Mouse (Mus musculus) kidney, adult 18-20 months (tissue): ENCODE data around the gene H2-T24.
"Not testable (repeated sequence)": the region's sequence is repeated elsewhere in the genome, so short reads cannot be mapped to it uniquely, and the experiment has no call there.

Source experiments
- DNase-seq: peaks from one replicate; pipeline ENCODE4 v3.0.0; 2021

The H2-T24 gene

DNA sequence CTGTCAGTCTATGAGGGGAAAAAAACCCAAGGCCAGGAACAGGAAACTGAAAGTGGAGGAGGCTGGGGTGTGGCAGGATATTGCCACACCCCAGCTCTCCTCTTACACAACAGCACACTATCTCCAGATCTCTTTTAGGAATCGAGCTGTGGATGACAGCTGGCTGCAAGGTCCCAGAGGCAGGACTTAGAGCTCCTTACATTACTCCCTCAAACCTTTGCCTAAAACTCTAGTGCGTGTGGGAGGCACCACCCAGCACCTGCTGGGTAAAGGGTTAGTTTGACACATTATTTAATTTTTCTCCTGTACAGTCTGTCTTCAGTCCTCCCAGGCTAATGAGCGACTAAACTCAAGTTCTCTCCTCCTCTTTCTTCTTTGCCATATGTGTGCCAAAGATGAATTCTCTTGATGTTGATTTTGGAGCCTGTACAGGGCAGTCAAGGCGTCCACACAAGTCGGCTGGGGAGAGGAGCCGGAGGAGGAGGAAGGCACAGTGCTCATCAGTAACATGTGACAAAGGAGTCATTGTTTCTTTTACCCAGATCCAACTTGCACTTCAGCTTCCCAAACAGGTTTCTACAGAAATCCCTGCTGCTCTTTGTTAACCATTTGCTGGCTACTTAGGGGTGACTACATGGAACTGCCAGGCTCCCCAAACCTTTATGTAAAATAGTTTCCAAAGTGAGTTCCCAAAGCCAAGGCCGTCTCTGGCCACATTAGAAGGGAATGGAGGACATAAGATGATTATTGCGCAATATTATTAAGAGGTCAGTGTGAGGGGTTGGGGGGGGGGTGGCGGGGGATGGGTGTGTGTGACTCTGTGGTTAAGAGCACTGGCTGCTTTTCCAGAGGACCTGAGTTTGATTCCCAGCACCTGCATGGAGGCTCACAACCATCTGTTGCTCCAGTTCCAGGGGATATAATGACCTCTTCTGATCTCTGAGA is 3.6 kb upstream of the H2-T24 start:
- DNase-seq, result peak; percentile 42

DNA sequence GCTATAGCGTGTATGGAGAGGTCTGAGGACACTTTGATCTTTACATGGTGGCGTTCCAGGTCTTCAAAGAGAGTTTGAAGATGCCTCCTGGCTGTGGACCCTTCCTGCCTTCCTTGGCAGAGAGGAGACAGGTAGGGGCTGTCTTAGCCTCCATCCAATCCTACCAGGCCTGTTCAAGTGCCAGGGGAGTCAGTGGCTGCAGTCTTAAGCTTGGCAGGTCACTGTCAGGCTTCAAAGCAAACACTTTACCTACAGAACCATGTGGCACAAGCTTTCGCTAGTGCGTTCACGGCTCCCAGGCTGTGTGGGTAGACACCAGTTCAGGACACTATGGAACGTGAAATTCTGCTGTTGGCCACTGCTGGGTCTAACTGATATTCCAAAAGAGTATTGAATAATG is 2.6 kb upstream of the H2-T24 start:
- DNase-seq, result no peak

DNA sequence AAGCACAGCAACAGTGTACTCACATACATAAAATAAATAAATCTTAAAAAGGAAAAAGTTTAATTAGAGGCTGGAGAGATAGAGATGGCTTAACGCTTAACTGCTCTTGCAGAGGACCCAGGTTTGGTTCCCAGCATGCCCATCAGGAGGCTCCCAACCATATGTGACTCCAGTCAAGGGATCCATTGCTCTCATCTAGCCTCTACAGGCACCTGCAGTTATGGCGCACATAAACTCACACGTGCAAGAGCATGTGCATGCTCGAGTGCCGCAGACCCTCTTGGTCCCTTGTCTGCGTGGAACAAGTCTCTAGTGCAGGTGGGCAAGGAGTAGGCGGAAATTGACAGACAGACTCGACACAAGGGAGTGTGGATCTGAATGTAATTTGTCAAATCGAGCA is 1.7 kb upstream of the H2-T24 start:
- no peak for DNase-seq

DNA sequence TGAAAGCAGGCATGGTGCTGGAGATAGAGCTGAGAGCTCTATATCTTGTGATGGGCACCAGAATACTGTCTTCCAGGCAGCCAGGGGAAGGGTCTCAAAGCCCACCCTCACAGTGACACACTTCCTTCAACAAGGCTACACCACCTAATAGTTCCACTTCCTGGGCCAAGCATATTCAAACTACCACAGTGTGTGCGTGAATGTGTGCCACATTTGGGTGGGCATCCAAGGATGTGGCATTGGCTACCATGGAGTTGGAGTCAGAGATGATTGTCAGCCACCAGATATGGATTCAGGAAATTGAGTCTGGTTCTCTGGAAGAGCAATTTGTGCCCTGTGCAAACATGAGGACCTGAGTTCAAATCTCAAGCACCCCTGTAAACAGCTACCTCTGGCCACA is 949 bp upstream of the H2-T24 start:
- no peak for DNase-seq

DNA sequence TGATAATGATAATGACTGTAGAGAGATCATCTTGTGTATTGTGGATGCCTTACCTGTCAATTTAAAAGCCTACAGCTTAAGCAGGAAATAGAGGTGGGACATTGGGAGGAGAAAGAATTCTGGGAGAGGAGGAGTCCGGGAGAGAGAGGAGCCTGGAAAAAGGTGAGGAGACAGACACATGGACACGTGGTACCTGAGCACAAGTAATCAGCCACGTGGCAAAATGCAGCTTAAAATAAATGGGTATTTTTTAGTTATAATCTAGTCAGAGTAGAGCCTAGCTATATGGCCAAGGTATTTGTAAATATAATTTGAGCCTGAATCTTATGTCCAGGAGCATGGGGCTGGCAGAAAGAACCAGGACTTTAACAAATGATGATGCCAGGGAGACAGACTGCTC is 841 bp downstream of the H2-T24 start:
- no peak for DNase-seq

DNA sequence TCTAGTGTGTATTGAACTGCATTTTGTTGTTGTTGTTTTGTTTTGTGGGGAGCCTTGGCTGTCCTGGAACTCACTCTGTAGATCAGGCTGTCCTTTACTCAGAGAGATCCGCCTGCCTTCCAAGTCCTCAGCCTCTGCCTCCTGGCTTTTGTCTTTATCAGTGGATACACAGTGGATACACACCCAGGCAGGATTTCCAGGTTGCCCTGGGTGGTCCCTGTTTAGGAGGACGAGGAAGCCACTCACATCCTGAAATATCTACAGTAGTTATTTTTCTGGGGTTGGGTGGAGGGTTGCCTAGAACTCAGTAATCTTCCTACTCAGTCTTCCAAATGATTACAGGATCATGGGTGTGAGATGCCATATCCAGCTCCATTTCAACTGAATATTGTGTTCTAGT is 1.4 kb downstream of the H2-T24 start:
- DNase-seq, result no peak

DNA sequence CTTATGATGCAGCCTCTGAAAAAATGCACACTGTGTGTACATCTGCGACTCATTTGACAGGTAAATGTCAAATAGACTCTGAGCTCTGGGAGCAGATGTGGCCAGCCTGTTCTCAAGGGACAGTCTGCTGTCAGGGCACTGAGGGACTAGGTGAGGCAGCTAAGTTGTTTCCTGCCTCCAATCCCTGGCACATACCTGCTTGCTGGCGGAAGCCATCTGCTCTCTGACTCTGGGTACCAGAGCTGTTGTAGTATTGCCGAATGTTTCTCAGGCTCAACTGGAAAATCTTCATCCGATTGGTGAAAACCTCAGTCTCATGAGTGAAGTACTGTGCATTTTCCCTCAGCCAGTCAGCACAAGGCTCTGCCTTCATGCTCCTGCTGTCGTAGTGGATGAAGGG is 3.3 kb downstream of the H2-T24 start:
- DNase-seq, result no peak

DNA sequence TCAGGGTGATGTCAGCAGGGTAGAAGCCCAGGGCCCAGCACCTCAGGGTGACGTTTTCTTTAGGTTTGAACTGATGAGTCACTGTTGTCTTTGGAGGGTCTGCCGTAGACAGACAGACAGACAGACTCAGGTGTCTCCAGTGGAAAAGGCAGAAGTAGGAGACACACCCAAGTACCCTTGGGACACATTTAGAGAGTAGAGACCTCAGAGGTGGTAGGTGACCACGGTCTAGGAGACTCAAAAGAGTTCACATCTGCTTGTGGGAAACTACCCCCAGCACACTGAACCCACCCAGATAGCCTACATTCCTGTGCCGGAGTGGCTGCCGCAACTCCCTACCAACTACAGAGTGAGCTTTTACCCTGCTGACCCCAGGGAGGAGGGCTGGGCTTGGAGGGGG is 5.4 kb downstream of the H2-T24 start:
- no peak for DNase-seq

DNA sequence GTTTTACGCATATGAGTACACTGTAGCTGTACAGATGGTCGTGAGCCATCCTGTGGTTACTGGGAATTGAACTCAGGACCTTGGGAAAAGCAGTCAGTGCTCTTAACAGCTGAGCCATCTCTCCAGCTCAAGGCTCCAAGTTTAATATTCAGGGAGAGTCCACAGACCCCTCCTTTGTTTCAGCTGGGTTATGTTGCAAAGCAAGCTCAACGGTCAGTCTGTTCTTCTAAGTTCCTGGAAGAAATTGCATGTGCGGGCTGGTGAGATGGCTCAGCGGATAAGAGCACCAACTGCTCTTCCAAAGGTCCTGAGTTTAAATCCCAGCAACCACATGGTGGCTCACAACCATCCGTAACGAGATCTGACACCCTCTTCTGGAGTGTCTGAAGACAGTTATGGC is 16.0 kb downstream of the H2-T24 start:
- DNase-seq, result not testable (repeated sequence)

DNA sequence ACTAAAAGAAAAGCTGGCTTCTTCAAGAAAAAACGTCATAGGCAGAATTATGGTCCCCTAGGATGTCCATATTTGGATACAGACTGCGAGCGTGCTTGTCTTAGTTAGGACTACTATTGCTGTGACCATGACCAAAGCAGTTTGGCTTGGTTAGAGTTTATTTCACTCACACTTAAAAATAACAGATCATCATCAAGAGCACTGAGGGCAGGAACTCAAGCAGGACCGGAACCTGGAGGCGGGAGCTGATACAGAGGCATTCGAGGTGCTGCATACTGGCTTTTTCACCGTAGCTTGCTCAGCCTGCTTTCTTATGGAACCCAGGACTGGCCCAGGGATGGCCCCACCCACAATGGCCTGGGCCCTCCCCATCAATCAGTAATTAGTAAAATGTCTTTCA is 17.0 kb downstream of the H2-T24 start:
- no peak for DNase-seq

DNA sequence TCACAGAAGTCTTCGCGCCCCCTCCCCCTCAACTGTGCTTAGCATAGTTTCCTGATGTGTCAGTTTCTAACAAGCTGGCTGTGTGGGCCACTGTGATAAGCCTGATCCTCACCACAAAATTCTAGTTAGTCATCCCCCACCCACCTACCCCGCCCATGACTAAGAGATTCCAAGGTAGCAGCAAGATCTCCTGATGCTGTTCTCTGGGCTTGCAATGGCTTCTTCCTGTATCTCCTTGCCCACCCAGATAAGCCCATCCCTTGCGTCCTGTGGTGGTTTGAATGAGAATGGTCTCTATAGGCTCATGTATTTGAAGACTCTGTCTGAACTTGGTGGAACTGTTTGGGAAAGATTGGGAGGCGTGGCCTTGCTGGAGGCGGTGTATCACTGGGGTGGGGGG is 18.4 kb downstream of the H2-T24 start:
- DNase-seq, result no peak

DNA sequence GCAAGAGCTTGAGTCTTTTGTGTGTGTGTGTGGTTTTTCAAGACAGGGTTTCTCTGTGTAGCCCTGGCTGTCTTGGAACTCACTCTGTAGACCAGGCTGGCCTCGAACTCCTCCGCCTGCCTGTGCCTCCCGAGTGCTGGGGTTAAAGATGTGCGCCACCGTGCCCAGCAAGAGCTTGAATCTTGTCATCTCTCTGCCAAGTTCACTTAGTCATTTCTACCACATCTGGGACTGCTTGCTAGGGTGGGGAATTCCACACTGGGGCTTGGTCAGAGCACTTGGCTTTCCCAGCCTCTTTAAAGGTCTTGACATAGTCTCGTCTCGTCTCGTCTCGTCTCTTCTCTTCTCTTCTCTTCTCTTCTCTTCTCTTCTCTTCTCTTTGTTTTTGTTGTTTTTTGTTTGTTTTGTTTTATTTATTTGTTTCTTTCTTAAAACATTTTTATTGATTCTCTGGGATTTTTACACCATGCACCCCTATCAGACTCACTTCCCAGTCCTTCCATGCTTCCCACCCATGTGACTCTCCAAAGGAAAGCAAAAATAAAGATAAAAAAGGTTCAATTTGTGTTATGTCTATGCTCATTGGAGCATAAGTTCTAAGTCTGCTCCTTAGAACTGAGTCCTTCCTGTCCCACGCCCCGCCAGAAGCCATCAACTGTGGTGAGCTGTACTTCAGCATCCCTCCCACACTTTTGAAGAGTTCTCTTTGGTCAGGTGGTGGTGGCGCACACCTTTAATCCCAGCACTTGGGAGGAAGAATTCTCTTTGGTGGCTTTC is 19.1 kb downstream of the H2-T24 start:
- no peak for DNase-seq

DNA sequence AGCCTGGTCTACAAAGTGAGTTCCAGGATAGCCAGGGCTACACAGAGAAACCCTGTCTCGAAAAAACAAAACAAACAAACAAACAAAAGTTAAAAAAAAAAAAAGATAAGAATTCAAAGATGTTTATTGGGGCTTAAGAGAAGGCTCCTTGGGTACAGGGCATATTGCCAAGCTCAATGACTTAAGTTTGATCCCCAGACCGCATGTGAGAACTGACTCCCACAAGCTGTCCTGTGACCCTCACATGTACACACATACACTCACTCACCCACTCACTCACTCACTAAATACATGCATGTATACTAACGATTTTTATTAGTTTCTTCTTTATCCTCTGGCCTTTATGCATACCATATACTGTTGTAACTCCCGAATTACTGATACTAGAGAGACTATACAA is 20.0 kb downstream of the H2-T24 start:
- DNase-seq, result no peak

DNA sequence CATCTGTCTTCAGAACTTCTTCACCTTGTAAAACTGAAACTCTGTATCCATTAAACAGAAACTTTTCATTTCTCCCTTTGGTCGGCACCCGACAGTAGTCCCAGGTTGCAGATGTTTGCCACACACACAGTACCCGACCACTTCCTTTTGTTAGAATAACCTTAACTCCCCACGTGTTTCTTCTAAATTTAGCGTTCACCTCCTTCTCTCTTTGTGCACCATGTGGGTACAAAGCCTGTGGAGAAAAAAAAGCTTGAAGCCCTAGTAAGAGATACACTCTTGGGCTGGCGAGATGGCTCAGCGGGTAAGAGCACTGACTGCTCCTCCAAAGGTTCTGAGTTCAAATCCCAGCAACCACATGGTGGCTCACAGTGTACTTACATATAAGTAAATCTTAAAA is 21.0 kb downstream of the H2-T24 start:
- no peak for DNase-seq

DNA sequence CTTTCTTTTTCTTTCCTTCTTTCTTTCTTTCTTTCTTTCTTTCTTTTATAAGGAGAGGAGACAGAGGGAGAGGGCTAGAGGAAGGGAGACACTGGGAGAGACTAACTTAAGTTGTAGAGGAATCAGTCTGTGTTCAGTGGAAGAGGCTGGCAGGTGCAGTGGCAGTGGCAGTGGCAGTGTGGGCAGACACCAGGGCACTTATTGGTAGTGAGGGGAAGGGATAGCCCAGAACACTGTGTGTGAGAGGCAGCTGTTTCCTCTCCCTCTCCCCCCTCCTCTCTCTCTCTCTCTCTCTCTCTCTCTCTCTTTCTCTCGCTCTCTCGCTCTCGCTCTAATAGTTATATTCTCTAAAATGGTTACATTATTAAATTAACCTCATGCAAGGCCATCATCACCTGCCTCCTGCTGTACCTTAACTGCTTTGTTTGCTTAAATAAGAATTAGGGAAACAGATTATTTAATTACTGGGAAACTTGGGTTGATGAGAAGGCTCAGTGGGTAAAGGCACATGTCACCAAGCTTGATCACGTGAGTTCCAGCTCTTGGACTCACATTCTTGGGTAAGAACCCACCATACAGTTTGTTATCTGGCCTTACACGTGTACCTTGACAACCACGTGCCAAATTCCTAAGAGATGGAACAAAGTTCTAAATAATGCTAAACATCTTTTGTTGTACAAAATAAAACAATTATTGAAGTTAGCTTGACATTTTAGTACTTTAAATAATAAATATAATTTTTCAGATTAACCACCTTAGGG is 21.6 kb downstream of the H2-T24 start:
- DNase-seq, result no peak

DNA sequence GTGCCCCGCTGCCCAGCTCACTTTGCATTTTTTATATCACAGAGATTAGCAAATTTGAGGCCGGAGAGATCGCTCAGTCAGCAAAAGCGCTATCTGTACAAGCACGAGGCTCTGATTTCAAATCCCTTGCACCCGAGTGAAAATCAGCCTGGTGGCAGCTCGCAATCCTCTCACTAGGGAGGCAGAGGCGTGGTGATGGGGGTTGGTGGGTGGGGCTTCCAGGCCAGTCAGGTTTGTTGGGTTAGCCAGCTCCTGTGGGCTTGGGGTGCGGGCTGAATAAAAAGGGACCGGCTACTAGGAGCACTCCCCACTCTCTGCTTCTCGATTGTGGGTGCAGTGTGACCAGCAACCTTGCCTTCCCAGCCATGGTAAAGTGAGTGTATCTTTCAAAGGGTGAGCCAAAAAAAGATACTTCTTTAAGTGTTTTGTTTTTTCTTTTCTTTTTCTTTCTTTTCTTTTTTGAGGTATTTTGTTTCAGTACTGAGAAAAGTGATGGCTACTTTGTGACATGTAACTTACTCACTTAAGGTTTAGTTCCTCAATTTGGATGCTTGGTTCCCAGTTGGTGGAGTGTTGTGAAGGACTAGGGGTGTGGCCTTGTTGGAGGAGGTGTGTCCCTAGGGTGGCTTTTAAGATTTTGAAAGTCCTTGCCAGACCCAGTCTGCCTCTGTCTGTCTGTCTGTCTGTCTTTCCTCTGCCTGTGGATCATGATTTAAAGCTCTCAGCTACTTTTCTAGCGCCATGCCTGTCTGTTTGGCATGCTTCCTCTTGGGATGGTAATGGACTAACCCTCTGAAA is 22.4 kb downstream of the H2-T24 start:
- DNase-seq, result no peak

DNA sequence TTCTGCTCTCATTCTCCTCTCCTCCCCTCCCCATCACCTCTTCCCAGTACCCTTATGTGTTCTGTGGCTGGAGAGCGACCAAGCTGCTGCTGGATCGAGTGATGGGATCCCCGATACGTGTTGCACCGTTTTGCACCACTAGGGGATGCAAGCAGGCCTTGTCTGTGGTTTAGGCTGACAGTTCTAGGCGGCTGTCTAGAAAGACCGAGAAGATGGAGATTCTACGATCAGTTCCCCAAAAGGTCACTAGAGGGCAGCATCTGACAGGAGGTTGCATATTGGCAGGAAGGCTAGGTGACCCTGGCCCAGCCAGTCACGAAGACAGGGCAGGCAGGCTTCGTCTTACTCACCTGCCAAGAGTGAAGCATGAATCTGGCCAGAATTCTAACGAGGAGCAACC is 23.4 kb downstream of the H2-T24 start:
- peak; percentile 97 for DNase-seq

DNA sequence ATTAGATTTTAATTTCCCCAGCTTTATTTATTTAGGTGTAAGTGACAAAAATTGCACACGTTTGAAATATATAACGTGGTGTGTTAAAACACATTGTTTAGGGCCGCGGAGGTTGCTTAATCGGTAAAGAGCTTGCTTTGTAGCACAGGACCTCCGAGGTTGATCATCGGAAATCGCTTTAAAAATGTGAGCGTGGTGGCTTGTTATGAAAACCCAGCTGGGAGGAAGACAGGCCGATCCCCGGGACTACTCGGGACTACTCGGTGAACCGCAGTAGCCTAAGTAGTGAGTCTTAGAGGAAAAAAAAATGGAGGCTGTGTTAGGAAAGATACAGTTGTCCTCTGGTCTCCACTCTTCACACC is 25.5 kb downstream of the H2-T24 start:
- DNase-seq, result no peak

DNA sequence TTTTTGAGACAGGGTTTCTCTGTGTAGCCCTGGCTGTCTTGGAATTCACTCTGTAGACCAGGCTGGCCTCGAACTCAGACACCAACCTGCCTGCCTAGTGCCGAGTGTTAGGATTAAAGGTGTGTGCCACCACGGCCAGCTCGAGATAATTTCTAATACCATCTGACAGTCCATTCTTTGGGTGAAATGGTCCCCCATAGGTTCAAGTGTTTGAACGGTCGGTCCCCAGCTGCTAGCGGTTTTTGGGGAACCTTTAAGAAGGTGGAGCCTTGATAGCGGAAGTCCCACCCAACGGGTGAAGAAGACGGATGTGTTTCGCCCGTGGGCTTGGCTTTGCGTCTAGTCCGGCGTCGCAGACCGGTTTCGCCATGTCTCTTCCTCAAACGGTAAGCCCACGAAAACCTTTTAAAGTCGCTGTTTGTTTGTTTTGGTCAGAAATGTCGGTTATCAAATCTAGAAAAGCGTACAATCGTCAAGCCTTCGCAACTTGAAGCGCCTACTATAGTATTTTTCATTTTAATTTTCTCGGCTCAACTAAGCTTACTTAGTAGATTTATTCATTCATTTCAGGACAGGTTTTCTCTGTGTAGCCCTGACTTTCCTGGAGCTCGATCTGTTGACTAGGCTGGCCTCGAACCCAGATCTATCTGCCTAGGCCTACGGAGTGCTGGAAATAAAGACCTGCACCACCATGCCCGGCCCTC is 26.0 kb downstream of the H2-T24 start:
- DNase-seq, result peak; percentile 84

DNA sequence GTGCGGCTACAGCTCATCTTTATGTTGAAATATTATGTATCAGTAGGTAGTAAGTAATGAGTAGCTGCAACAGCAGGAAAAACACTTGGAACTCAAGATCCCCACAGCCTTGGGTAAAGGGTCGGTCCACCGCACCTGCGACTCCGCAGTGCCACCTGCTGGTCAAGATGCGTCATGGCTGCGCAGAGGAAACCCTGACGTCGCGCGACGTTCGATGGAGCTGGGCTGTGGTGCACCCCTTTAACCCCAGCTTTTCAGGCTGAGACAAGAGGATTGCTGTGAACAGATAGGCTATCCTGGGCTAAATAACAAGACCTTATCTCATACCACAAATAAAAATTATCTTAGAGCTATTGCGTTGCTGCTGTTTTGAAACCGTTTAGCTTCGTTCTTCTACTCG is 26.7 kb downstream of the H2-T24 start:
- DNase-seq, result peak; percentile 80

DNA sequence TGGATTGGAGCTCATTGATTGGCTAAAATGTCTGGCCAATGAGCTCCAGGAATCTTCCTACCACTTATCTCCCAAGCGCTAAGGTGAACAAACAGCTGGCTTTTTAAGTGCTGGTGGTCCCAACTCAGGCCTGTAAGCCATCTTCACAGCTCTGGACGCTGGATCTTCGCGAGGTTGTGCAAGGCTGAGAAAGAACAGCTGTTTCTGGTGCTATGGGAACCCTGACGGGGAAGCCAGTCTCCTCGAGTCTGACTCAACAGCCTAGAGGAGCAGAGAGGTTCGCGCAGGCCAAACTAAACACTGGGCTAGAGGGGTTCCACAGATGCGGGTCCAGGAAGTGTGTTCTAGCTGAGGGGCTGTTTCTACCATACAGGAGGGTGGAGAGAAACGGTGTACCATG is 28.6 kb downstream of the H2-T24 start:
- DNase-seq, result no peak

DNA sequence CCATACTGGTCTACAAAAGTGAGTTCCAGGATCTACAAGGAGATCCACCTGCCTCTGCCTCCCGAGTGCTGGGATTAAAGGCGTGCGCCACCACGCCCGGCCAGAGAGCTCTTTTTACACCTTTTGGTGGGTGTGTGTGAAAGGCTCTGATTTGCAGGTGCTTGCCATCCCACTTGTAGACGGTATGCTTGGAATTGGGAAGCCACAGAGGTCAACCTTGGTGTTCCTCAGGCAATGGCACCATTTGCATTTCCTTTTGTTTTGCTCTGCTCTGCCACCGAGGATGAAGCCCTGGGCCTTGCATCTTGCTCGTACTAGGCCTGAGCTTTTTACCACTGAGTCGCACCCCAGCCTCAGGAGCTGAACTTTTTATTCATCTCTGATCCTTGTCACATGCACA is 38.6 kb downstream of the H2-T24 start:
- DNase-seq, result no peak
